Mouse (Mus musculus): ENCODE results near the gene Gm4353. TPM values are rescaled to one million over a fixed set of nuclear protein-coding genes. Genes with fewer than 3 reads are reported as not detected.
"Not testable (repeated sequence)": the region's sequence is repeated elsewhere in the genome, so short reads cannot be mapped to it uniquely, and the experiment has no call there.

The Gm4353 gene
- 1.2 and 1.3 TPM in 2 replicates for polyA plus RNA-seq (2015; fragmentation: Nextera tagmentation; extraction: Ambion mirVana)

DNA sequence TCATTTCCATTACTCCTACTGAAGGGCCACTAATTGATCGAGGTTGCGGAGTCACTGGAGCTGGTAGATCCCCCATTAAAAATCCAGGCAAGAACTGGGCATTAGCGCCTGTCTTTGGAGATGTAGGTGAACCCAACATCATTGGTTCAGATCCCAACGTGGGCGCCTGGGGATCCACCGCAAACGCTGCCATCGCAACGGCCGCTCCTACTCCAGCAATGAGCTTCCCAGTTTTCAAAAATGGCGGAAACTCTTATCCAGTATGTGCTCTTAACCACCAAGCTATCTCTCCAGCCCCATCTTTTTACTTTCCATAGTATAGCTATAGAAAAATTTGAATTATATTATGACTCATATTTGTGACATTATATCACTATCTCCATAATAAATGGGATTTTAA, at the start of gene Gm4353:
Gene Gm4353 (minus strand): TSS at position 270 of the 400 bp plus-strand sequence.
- not testable (repeated sequence) for DNase-seq (ENCODE audit: low spot score)

DNA sequence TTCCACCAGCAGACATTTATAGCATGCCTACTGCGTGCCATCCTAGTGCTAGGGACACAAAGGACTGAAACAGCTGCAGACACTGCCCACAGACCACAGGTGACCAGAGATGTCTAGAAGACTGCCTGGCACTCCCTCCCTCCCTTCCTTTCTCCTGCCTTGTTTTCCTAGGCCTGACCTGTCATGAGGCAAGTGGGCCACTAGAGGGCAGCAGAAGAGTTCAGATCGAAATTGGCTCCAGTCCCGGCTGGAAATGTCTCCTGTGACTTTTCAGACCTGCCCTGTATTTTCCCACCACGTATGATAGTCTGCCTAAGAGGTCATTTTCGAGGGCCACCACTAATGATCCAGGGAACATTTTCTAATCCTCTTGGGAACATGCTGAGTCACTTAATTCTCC, 47.6 kb upstream of the Gm4353 start:
- DNase-seq (ENCODE audit: low spot score), result peak; percentile 56

DNA sequence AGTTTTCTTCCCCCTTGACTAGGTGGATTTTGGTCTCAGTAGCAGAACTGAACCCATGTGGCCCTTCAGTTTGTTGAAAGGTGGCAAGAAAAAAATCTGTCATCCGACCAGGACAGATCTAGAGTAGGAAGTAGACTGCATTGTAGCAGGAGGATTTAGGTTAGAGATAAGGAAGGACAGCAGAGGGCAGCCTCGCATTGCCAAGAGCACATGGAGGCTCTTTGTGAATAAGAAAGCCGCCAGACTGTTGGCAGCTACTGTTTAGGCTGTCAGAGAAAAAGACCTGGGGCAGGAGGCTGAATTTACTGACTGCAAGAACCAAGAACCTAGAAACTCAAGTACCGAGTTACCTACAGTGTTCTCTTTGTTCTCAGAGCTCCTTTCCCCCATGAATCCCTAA, 47.0 kb upstream of the Gm4353 start:
- no peak for DNase-seq (ENCODE audit: low spot score)

DNA sequence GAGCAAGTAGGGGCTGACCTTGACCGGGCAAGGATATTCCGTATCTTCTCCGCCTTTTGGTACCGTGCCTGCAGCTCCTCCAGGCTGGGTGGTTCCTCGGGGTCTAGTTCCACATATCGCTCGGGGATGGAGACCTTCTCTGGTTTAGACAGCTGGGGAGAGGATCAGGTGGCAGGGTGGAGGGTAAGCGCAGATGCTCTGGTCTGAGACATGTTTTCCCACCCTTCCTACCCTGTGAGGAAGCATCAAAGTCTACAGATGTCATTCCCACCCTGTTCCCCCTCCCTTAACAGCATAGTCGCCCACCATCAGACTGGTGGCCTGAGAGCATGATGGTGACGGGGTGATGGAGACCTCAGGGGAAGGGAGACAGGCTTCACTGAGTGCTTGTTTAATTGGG, 44.9 kb upstream of the Gm4353 start:
- no peak for DNase-seq (ENCODE audit: low spot score)

DNA sequence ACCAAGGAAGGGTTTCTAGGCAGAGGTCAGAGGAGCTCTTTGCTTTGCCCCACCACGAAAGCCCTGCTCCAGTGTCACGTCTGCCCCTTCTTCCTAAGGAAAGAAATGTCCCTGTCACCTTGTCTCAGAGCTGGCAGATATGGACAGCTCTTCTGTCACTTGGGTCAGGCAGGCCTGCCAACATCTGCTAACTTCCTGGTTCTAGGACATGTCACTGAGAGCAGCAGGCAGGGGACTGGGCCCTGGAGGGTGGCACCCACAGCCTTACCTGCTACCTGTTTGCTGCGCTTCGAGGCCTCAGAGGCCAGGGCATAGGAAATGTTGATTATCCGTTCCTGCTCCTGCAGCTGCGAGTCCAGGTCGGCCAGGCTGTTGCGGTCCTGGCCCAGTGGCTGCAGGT, 43.9 kb upstream of the Gm4353 start:
- DNase-seq (ENCODE audit: low spot score), result no peak

DNA sequence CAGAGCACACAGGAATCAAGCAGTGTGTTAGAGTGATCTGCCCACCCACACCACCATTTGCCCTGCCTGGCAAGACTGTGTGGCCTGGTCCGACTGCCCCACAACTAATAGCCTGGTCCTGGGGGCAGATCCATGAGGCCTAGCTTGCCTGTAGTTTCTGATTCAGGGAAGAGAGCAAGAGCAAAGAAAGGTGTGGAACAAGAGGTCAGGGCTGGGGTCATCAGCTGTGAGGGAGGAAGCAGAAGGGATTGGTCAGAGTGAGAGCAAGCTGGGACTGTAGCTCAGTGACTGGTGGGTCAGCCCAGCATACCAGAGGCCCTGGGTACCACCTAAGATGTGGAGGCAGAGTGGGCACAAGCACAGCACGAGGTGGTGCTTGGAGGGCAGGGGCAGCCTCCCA, 42.6 kb upstream of the Gm4353 start:
- no peak for DNase-seq (ENCODE audit: low spot score)

DNA sequence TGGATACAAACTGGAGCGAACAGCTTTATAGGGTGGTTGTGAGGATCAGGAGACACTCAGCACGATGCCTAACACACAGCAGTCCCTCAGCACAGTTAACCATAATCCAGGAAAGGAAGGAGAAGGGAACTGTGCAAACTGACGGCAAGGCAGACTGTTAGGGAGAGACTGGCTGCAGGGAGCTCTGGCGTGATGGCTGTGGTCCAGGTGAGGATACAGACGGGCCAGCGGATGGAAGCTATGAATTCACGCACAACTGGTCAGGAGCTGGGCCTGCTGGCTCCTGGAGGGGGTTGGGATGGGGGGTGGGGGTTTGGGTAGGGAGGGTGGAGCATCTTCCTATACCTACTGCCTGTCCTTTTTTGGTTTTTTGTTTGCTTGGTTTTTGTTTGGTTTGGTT, 41.2 kb upstream of the Gm4353 start:
- DNase-seq (ENCODE audit: low spot score), result no peak

DNA sequence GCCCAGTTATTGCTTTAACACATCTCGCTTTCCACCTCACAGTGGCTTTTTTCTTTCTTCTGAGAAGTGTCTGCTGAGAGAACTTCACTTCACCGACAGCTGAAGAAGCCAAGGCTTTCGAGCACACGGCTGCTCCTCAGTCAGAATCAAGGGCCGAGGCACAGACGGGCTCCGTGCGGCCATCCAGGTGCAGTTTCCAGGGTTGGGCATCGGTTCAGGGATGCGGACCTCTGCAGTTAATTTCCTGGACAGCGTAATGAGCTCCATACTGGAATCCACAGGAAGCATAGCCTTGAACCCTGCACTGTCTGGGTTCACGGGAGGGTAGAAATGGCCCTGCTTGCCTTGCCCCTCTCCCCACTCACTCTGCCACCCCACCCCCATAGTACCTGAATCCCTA, 39.6 kb upstream of the Gm4353 start:
- no peak for DNase-seq (ENCODE audit: low spot score)

DNA sequence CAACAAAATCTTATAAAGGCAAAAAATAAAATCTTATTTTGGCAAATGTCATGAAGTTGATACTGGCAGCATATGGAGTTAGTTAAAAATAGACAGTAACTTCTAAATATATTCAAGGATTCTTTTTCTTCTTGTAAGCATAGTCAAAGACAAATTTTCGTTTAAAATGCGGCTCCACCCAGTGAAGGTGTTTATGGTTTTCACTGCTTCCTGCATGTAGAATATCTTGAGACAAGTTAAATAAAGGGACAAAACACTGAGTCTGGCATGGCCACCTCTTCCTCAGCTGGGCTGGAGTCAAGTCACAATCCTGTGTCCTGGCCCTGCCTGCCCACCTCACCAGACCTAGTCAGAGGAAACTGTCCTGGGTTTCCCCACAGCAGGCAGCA, 39.2 kb upstream of the Gm4353 start:
- DNase-seq (ENCODE audit: low spot score), result no peak

DNA sequence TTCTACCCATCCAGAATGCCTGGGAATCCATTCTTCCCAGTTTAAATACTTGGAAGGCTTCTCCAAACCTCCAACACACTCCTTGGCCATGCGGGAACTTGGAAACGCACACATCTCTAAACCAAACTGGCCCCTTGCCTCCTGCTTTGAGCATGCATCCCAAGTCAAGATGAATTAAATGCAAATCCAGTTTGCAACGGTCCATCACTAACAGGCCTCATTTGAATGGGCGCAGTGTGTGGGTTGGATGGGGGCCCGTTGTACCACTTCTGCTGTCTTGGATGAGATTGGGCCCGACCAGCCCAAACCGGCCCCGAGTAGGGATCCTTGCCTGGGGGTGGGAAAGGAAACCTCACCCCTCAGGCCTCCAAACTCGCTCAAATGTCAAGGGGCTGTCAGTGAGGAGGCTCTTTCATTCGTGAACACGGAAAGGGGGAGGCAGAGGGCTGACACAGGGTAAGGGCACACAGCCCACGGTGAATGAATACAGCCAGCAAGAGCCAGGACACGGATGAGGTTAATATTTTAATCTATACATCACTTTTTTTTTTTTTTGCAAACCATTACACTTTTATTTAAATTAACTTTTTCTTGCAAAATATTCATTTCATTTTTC, 38.7 kb upstream of the Gm4353 start:
- DNase-seq (ENCODE audit: low spot score), result no peak

DNA sequence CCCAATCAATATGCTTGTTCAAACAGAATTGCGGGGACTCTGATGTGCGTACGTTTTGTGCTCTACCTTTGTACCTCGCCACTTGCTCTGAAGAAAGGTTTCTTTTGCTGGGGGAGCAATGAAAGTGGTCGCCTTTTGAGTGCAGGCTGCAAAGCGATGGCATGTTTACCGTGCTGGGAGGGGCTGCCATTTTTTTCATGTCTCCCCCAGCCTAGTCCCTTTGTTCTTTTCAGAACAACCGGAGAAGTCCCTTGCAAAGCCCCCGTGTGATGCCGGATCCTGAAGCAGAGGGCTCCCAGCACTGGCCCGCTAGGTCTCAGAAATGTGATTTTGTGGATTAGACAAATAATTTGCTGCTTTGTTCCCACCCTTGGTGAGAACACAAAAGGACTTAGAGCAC, 36.8 kb upstream of the Gm4353 start:
- DNase-seq (ENCODE audit: low spot score), result no peak

DNA sequence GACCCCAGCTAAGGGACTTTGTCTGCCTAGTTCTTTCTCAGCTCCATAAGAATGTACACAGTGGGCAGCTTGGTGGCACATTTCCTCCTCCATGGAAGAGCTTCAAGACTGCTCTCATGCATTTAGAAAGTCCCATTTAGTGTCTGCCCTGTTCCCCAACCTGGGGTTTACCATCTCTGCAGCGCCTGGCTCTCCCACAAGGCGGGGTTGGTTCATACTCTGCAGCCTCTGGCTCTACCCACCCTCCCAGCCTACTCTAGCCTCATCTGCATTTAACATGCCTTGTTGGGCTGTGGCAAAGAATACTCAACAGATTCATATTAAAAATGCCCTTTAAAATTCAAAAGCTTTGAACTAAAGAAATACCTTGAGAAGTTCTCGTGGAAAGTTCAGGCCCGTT, 36.3 kb upstream of the Gm4353 start:
- DNase-seq (ENCODE audit: low spot score), result no peak

DNA sequence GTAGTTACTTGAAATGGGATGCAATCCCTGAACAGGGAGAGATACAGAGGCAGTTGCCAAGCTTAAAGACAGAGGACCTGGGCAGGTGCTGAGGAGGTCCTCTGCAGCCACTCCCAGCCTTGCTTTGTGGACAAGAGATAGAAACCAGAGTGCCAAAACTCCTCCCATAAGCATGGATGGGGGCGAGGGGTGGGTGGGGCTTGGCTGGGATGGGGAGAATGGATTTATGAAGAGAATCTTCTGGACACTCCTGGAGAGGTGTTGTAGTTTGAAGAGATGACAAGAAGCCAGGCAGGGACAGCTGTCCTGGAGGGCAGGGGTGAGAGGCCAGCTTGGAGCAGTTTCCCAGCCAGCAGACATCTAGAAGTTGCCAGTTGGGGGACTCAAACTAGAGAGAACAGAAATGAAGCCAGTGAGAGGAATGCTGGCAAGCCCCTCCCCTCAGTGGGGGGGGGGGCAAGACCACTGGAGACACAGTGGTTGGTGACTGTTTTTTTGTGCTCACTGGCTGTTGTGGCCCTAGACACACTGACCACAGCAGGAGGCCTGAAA, 34.9 kb upstream of the Gm4353 start:
- DNase-seq (ENCODE audit: low spot score), result no peak

DNA sequence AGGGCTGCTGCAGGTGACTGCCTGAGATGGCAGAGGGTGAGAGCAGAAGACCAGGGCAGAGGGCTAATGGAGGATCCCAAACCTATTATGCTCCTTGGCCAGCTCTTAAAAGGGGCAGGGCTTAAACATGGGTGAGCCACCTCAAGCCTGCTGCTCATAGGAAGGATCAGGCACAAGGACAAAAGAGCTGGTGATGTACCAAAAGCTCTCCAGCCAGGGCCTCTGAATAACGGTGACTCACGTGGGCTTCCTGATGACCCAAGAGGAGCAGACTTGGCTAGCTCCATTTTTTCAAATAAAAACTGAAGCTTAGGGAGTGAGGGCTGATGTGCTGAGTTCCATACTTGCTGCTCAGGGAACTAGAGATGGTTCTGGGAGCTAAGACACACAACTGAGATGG, 31.6 kb upstream of the Gm4353 start:
- DNase-seq (ENCODE audit: low spot score), result no peak

DNA sequence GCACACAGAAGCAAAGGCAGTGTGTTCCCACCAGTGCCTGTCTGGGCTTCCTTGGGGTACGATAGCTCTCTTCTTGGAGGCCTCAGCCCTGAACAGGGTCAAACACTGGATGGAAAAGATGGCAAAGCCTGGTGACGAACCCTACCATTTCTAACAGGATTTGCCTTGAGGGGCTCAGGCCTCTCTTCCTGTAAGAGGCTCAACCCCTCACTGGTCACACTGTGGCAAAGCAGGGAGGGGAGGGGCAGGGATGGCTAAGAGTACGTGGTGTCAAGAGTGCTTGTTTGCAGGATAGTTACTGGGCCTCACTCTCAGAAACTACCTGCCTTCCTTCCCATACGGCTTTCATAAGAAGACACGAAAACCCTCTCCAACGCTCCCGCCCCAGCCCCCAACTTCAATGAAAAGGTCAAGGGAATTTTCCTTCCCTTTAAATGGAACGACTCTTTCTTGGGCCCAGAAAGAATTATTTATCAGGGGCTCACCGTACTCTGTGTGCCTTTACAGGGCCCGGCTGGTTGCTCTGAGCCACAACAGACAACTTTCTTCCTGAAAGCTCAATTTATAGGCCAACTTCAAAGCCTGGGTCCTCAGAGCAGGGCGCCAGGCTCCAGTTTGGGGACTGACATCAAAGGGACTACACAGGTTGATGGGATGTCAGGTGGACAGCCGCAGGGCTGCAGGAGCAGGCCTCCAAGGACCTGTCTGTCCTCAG, 30.9 kb upstream of the Gm4353 start:
- DNase-seq (ENCODE audit: low spot score), result no peak

DNA sequence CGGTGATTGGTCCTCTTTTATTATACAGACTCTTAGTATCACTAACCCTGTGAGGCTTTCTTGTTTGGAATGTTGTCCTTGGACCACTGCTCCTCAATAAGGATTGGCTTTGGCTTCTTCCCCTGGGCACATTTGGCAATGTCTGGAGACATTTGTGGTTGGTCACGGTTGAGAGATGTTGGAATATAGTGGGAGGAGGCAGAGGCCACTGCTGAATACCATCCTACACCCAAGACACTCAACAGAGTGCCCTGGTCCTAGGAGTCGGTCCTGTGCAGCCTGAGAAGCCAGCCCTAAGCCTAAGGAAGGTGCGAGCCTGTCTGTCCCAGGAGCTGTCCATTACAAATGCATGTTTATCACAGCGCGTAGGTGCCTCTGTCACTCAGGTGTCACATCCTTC, 27.1 kb upstream of the Gm4353 start:
- DNase-seq (ENCODE audit: low spot score), result no peak

DNA sequence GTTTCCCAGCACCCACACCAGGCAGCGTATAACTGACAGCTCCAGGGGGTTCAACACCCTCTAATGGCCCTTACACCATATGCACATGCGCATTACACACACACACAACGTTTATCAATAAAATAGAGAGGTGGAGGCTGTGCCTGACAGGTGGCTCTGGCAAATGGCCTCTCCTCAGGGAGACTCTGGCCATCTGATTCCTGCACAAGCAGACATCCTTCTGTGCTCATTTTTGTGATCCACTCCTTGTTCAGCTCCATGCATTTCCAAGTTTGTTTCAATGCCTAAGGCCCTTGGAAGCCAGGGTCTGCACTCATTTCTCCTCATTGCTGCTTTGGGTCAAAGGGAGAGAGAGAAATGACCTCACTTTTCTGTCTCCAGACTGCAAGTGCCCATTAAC, 26.2 kb upstream of the Gm4353 start:
- DNase-seq (ENCODE audit: low spot score), result no peak

DNA sequence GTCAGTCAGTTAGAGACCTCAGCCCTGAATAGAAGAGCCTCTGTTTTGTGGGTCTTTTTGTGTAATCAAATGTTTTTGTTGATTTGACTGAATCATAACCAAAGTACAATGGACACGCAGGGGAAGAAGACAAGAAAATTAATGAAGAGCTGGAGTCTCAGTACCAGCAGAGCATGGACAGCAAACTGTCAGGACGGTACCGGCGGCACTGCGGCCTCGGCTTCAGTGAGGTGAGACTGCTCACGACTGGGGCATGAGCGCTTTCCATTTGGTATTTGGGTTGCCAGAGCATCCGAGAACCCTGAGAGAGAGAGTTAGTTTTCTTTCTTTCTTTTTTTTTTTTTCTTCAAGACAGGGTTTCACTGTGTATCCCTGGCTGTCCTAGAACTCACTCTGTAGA, 18.7 kb upstream of the Gm4353 start:
- no peak for DNase-seq (ENCODE audit: low spot score)

DNA sequence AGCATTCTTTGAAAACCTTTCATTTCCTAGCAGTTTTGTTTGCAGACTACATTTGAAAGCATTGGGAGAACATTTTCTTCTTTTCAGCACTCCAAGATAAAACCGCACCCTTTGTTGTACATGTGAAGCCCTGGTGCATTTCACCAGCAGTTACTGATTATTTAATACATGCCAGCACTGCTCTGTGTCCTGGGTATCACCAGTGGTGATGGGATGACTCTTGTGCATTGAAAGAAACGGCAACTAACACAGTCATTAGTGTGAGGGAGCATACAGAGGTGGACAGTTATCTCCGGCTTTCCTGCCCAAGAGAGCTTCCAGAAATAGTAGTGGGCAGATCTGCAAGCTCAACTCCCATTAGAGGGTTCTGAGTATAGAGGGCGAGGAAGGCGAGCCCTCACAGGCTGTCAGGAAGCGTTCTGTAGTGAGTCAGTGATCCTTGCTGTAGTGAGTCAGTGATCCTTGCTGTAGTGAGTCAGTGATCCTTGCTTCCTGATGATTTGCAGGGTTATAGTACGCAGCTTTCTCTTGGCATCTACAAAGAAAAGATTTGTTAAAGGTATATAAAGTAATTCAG, 15.6 kb upstream of the Gm4353 start:
- no peak for DNase-seq (ENCODE audit: low spot score)

DNA sequence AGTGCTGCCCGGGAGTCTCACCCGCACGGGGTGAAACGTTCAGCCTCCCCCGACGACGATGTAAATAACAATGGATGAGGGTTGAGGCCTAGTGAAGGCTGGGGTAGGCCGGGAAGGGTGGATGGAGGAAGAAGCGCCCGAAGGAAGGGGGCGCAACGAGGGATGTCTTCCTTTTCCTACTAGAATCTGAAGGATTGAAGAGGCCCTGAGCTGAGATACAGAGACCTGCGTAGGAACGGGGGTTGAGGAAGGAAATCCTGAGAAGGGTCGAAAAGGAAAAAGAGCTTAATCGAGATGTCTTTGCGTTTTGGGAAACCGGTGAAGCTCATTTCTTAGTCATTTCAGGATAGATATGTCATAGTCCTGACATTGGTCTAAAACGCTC, 9.0 kb upstream of the Gm4353 start:
- DNase-seq (ENCODE audit: low spot score), result no peak

DNA sequence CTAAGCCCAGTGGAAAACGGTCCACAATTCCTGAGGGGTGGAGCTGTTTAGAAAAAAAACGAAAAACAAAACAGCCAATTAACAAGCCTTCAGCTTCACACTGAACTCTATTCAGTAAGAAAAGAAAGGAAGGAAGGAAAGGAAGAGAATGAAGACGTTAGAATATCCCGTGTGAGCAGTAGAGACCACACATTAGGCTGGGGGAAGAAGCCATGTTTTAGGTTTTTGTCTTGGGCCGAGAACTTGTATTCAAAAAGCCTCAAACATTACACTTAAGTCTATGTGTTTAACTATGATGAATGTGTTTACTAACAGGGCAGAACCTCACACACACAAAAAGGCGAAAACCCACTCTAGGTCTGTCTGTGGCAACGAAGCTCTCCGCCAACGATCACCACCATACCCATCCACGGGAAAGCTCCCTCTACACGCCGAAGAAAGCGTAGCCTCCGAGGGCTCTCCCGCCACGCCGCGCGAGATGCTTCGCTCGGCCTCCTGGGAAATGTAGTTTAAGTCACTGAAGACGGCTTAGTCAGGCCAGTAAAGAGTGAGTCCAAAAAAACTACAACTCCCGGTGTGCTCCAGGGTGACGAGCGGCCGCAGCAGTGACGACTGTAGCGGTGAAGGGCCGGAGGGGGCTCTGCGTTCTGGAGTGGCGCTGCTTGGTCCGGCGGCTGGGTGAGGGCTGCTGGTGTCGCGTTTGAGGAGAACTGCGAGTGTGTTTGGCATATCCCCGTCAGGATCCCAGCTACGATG, 8.5 kb upstream of the Gm4353 start:
- DNase-seq (ENCODE audit: low spot score), result peak; percentile 96

DNA sequence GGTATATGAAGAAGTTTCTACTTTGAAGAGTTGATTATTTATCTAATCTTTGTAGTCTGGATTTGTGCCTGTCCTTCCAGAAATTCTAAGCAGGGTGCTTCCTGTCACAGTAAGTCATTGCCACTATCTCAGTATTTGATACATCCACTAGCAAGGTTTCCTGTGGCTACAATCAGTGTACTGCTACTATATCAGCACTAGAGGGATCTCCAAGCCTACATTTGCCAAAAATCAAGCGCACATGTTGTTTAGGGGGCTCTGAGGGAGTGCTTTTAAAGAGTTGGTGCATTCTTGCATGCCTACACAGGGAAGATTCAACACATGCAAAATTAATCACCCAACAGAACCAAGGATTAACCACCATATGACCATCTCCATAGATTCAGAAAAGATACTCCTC, 23.7 kb downstream of the Gm4353 start:
- no peak for DNase-seq (ENCODE audit: low spot score)
